Comparison of ENCODE assay signal across 28 mouse cellular contexts in the genomic region with DNA sequence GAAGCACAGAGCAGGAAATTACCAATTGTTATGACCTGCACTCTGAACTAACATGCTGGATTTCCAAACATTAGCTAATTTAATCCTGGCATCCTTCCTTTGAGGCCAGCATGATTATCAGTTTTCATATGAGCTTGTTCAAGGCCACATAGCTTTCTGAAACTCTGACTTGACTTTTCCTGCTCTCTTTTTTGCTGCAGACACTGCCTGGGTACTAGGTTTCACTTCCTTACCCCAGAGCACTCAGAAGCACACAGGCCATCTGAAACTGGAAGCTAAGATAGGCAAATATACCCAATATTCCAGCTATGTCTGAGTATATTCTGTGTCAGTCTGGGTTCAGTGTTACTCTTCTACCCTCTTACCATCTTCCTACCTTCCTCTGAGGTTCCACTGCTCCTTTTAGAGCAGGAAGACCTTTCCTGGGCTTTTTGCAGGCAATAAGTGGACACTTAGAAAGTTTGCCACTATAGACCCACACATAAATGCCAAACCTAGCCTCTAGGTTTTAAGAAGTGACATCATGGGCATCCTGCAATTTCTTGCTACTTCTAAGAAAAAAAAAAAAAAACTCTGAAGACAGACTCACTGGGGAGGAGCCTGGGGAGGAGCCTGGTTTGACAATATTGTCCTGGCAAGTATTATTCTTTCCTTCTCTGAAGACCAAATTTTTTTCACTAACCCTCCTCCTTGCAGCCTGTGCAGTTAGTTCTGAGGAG.
DNase-seq lines count a peak whose midpoint lies in the region; ATAC-seq and TF ChIP-seq lines count a peak whose summit lies in the region.
"Had no signal": no experiment of that assay in that cellular context is flagged by ENCODE, and none has a peak within 500 bp of the region (broad histone marks: within the 10 kb centered on the region; RNA-seq: fewer than 3 reads in every experiment).

No protein-coding gene starts in this region.

- H3K4me2 ChIP-seq in CH12.LX (ENCODE audit: insufficient read depth, low read depth, poor library complexity, severe bottlenecking), result peak overlapping the region; percentile 75; the same call in 1 of the 2 replicates
- H3K4me2 ChIP-seq: embryonic facial prominence, embryonic 13.5 days; forebrain, embryonic 15.5 days; limb, embryonic 15.5 days; liver, embryonic 15.5 days; lung, embryonic 14.5 days; neural tube, embryonic 12.5 days had no signal

- H3K4me1 ChIP-seq in CH12.LX (ENCODE audit: control insufficient read depth in 1 of 2, insufficient read depth in 2 of 2), result peaks cover 16 to 60% of the 10 kb centered on the region in 2 experiments
- H3K4me1 ChIP-seq: limb, embryonic 15.5 days; neural tube, embryonic 12.5 days had no signal

- ATAC-seq in granulocyte monocyte progenitor cell, adult 5-6 weeks (replicated peaks; ENCODE audit: poor library complexity, severe bottlenecking), result peak; percentile 82
- no peak for ATAC-seq in monocyte, adult 5-6 weeks (replicated peaks; ENCODE audit: insufficient number of reproducible peaks, low FRiP score, low TSS enrichment, poor library complexity, severe bottlenecking)
- ATAC-seq: activated CD4-positive, CD25-positive, alpha-beta regulatory T cell, adult 4 months; forebrain, embryonic 15.5 days; hindbrain, postnatal 0 days; midbrain, embryonic 16.5 days had no signal

- no peaks in the 10 kb centered on the region for H3K36me3 ChIP-seq in CH12.LX (replicated peaks in 1 of 2; ENCODE audit: control insufficient read depth in 1 of 2, insufficient read depth in 1 of 2, low read length in 1 of 2)
- H3K36me3 ChIP-seq in splenic B cell, adult 2 months (ENCODE audit: control insufficient read depth, insufficient read depth, low read length, poor library complexity, severe bottlenecking), result no peaks in the 10 kb centered on the region
- H3K36me3 ChIP-seq: forebrain, embryonic 10.5 days; limb, embryonic 10.5 days; limb, embryonic 15.5 days; liver, embryonic 15.5 days had no signal

- dilution Hi-C loops in CH12.LX (cut with MboI; ENCODE audit: extremely low pct_ligation_motif_present, extremely low pct_unique_long_range_greater_than_20kb, low sequenced_read_pairs), result no loop called here

- H3K9me3 ChIP-seq in CH12.LX (replicated peaks; ENCODE audit: low read length), result no peaks in the 10 kb centered on the region
- H3K9me3 ChIP-seq: embryonic facial prominence, embryonic 13.5 days; forebrain, embryonic 10.5 days; forebrain, embryonic 15.5 days; limb, embryonic 10.5 days; limb, embryonic 15.5 days; liver, embryonic 15.5 days; neural tube, embryonic 12.5 days had no signal

- H3K9ac ChIP-seq in CH12.LX (ENCODE audit: insufficient read depth, low read depth), result no peak overlapping the region
- H3K9ac ChIP-seq: embryonic facial prominence, embryonic 13.5 days; forebrain, embryonic 15.5 days; limb, embryonic 15.5 days; liver, embryonic 15.5 days; lung, embryonic 14.5 days; neural tube, embryonic 12.5 days had no signal

- TF ChIP-seq CTCF in CH12.LX (conservative IDR thresholded peaks at IDR 0.05 in 1 of 2, IDR thresholded peaks at IDR 0.05 in 1 of 2; ENCODE audit: low read depth in 2 of 2, low read length in 2 of 2), result no peak

- DNase-seq in lung, postnatal 10 days, result peak; percentile 13
- no peak for DNase-seq in lung, postnatal 36 days
- peak; percentile 79 for DNase-seq in CH12.LX (ENCODE audit: extremely low read depth)
- peak; percentile 47 for DNase-seq in splenic B cell, adult 2 months (ENCODE audit: low read depth, low spot score)
- DNase-seq in right cerebral cortex, adult 18-20 months, result no peak
- DNase-seq: adrenal gland, adult 8-10 months; cerebellum, adult 11 months; cerebellum, adult 9-10 months; heart, postnatal 14 days; kidney, postnatal 14 days; layer of hippocampus, adult 9-11 months; lung, embryonic 14.5 days; right cerebral cortex, postnatal 4 days; thymus, adult 2 months; thymus, postnatal 4 days had no signal

- no peak for TF ChIP-seq RAD21 in CH12.LX (IDR thresholded peaks at IDR 0.05; ENCODE audit: low read depth, low read length)

- H3K27ac ChIP-seq in CH12.LX (ENCODE audit: insufficient read depth, low read depth), result peak overlapping the region; percentile 72
- H3K27ac ChIP-seq: embryonic facial prominence, embryonic 13.5 days; forebrain, embryonic 10.5 days; hindbrain, postnatal 0 days; limb, embryonic 10.5 days; limb, embryonic 15.5 days; liver, embryonic 15.5 days; neural tube, embryonic 12.5 days had no signal

- no peaks in the 10 kb centered on the region for H3K79me2 ChIP-seq in CH12.LX (replicated peaks; ENCODE audit: control insufficient read depth, extremely low read depth, insufficient read depth, poor library complexity, severe bottlenecking)

- in situ Hi-C loops in CH12.LX (cut with MboI; ENCODE audit: low pct_ligation_motif_present, low pct_unique_long_range_greater_than_20kb, low sequenced_read_pairs), result no loop called here

- TF ChIP-seq POLR2A in CH12.LX (IDR thresholded peaks at IDR 0.05; ENCODE audit: low read depth, low read length), result no peak

- no peak overlapping the region for H3K4me3 ChIP-seq in CH12.LX (replicated peaks in 1 of 3; ENCODE audit: low read depth in 2 of 3, low read length in 2 of 3, poor library complexity in 1 of 3)
- H3K4me3 ChIP-seq: embryonic facial prominence, embryonic 13.5 days; forebrain, embryonic 10.5 days; forebrain, embryonic 15.5 days; limb, embryonic 10.5 days; limb, embryonic 15.5 days; liver, embryonic 15.5 days; myocyte; neural tube, embryonic 12.5 days had no signal

- TF ChIP-seq EP300 in CH12.LX (IDR thresholded peaks at IDR 0.05; ENCODE audit: low read length), result peak; percentile 97

- H3K27me3 ChIP-seq in CH12.LX (replicated peaks), result no peaks in the 10 kb centered on the region
- H3K27me3 ChIP-seq in splenic B cell, adult 2 months (ENCODE audit: control insufficient read depth, insufficient read depth, low read length, poor library complexity, severe bottlenecking), result no peaks in the 10 kb centered on the region
- H3K27me3 ChIP-seq: embryonic facial prominence, embryonic 13.5 days; forebrain, embryonic 15.5 days; limb, embryonic 15.5 days; liver, embryonic 15.5 days; neural tube, embryonic 12.5 days had no signal

TF ChIP-seq in CH12.LX, 34 proteins besides CTCF, POLR2A, EP300 and RAD21:
- 0 out of 2 replicates have a peak, but pooled peaks have one; percentile 30 for TF ChIP-seq MAX (IDR thresholded peaks at IDR 0.05; ENCODE audit: low read length)
- peak; percentile 77; the same call in 1 of the 2 replicates for TF ChIP-seq MAFK (IDR thresholded peaks at IDR 0.05; ENCODE audit: insufficient replicate concordance, low read length)
- peak; percentile 90 for TF ChIP-seq ZNF384 (IDR thresholded peaks at IDR 0.05; ENCODE audit: low read depth, low read length)
- TF ChIP-seq TBP (conservative IDR thresholded peaks at IDR 0.05; ENCODE audit: low read depth, low read length), result peak; percentile 60; the same call in 1 of the 2 replicates
- TF ChIP-seq MEF2A (IDR thresholded peaks at IDR 0.05; ENCODE audit: borderline replicate concordance, low read depth, low read length), result peak; percentile 86
- TF ChIP-seq RCOR1 (conservative IDR thresholded peaks at IDR 0.05; ENCODE audit: low read depth, low read length), result peak; percentile 63; the same call in 1 of the 2 replicates
- no peak; the same call in 1 of the 2 replicates for TF ChIP-seq SMC3 (IDR thresholded peaks at IDR 0.05; ENCODE audit: low read depth, low read length)
- no peak for TF ChIP-seq ZC3H11A (IDR thresholded peaks at IDR 0.05; ENCODE audit: low read depth, low read length)
- TF ChIP-seq IRF4 (IDR thresholded peaks at IDR 0.05; ENCODE audit: low read depth, low read length), result peak; percentile 97
- peak; percentile 57 for TF ChIP-seq JUN (IDR thresholded peaks at IDR 0.05; ENCODE audit: insufficient read depth, low read depth, low read length)
- TF ChIP-seq MYC (IDR thresholded peaks at IDR 0.05; ENCODE audit: low read depth, low read length), result no peak
- TF ChIP-seq TCF12 (IDR thresholded peaks at IDR 0.05; ENCODE audit: low read depth, low read length), result peak; percentile 70; the same call in 1 of the 2 replicates
- TF ChIP-seq BHLHE40 (IDR thresholded peaks at IDR 0.05; ENCODE audit: low read depth, low read length), result peak; percentile 67
- peak; percentile 72 for TF ChIP-seq ETS1 (conservative IDR thresholded peaks at IDR 0.05; ENCODE audit: low read depth, low read length)
- peak; percentile 22; the same call in 1 of the 2 replicates for TF ChIP-seq ELF1 (IDR thresholded peaks at IDR 0.05; ENCODE audit: low read depth, low read length)
- peak; percentile 76 for TF ChIP-seq JUND (conservative IDR thresholded peaks at IDR 0.05; ENCODE audit: low read depth, low read length)
- no peak for TF ChIP-seq NRF1 (IDR thresholded peaks at IDR 0.05; ENCODE audit: low read depth, low read length)
- TF ChIP-seq MAZ (IDR thresholded peaks at IDR 0.05; ENCODE audit: low read depth, low read length), result no peak
- TF ChIP-seq CHD2 (IDR thresholded peaks at IDR 0.05; ENCODE audit: low read length), result peak; percentile 68; the same call in 1 of the 2 replicates
TF ChIP-seq in CH12.LX: peak in this region for 14.

Comparison
In these comparisons a context has a peak if more than half of its experiments do, and no peak if none do; other contexts are left out.
1. DNase-seq: peak in lung, postnatal 10 days (single experiment), CH12.LX (single experiment) and splenic B cell, adult 2 months (single experiment); none in lung, postnatal 36 days (single experiment) and right cerebral cortex, adult 18-20 months (single experiment).